Mouse (Mus musculus) lung, postnatal 0 days (tissue): ENCODE results near the gene Teddm2.

ENCODE experiments used
- CTCF ChIP-seq: IDR thresholded peaks from 2 replicates; pipeline ENCODE4 v1.5.1; 2016; ENCODE audit warnings: antibody characterized with exemption, mild to moderate bottlenecking
- EP300 ChIP-seq: IDR thresholded peaks from 2 replicates; pipeline ENCODE4 v1.6.1; 2016; ENCODE audit warnings: antibody characterized with exemption, mild to moderate bottlenecking, control low read depth

- no peak for TF ChIP-seq CTCF
- TF ChIP-seq EP300: no peak
These were observed 41.0 kb upstream of the Teddm2 start for GRCm38 (mm10) chr1:153940986-153941385.
